Mouse (Mus musculus): ENCODE measurements around the gene Cabp1. TPM values are rescaled to one million over a fixed set of nuclear protein-coding genes. Genes with fewer than 3 reads are reported as not detected.

Cabp1 gene
- total RNA-seq (2014; fragmentation: Nextera tagmentation) = not detected in 2 replicates
- 0.06 and 0.27 TPM in 2 replicates for total RNA-seq (2017)
- polyA plus RNA-seq (2012) = not detected in 2 replicates

- peaks cover 51% of the 10 kb centered on the region for H3K27me3 ChIP-seq (ENCODE audit: insufficient read depth, low read length)
- ATAC-seq (ENCODE audit: extremely low read depth, insufficient number of reproducible peaks, low FRiP score, poor library complexity, severe bottlenecking) = no peak
These were observed at the start of gene Cabp1 for GRCm38 (mm10) chr5:115193669-115194625. TSS of gene Cabp1 (minus strand) at chr5:115194381.

GRCm38 (mm10) chr5:115240191-115240590 lies 46.0 kb upstream of the Cabp1 start:
- Histone ChIP-seq H3K4me3 (ENCODE audit: low read depth, low read length) (no peak overlapping the region), H3K27me3 (ENCODE audit: insufficient read depth, low read length) (peaks cover 7% of the 10 kb centered on the region), H3K36me3 (replicated peaks) (peaks cover 59% of the 10 kb centered on the region), H3K9me3 (replicated peaks) (0 out of 2 replicates have a peak, but pooled peaks cover under 1% of the 10 kb centered on the region), H3K4me1 (ENCODE audit: insufficient read depth, low read depth, low read length) (peaks cover 27% of the 10 kb centered on the region)
- TF ChIP-seq GATA1 (IDR thresholded peaks at IDR 0.05; ENCODE audit: borderline replicate concordance, low read length) (no peak), CTCF (IDR thresholded peaks at IDR 0.05; ENCODE audit: low read depth, low read length) (no peak), POLR2AphosphoS5 (IDR thresholded peaks at IDR 0.05; ENCODE audit: insufficient replicate concordance, low read depth, low read length) (no peak), TAL1 (conservative IDR thresholded peaks at IDR 0.05; ENCODE audit: low read depth, low read length) (no peak), GATA2 (IDR thresholded peaks at IDR 0.05; ENCODE audit: borderline replicate concordance, low read depth, low read length) (no peak)
- DNase-seq (ENCODE audit: low spot score) (no peak), ATAC-seq (ENCODE audit: extremely low read depth, insufficient number of reproducible peaks, low FRiP score, poor library complexity, severe bottlenecking) (no peak)

More at GRCm38 (mm10) chr5:115193669-115194625, at the start of gene Cabp1:
- H3K9me3 ChIP-seq (replicated peaks) = peaks cover 9% of the 10 kb centered on the region
- H3K4me3 ChIP-seq (ENCODE audit: low read depth, low read length) = 0 out of 2 replicates have a peak within 1 kb of the TSS, but pooled peaks have one; percentile 7
- no peaks in the 10 kb centered on the region for H3K4me1 ChIP-seq (ENCODE audit: insufficient read depth, low read depth, low read length)
- DNase-seq (ENCODE audit: low spot score) = no peak
- no peaks in the 10 kb centered on the region for H3K36me3 ChIP-seq (replicated peaks)
- TF ChIP-seq GATA2 (IDR thresholded peaks at IDR 0.05; ENCODE audit: borderline replicate concordance, low read depth, low read length) (no peak), POLR2AphosphoS5 (IDR thresholded peaks at IDR 0.05; ENCODE audit: insufficient replicate concordance, low read depth, low read length) (no peak), TAL1 (conservative IDR thresholded peaks at IDR 0.05; ENCODE audit: low read depth, low read length) (no peak), GATA1 (IDR thresholded peaks at IDR 0.05; ENCODE audit: borderline replicate concordance, low read length) (no peak), CTCF (IDR thresholded peaks at IDR 0.05; ENCODE audit: low read depth, low read length) (no peak)

GRCm38 (mm10) chr5:115238729-115239195 lies 44.6 kb upstream of the Cabp1 start:
- Histone ChIP-seq H3K4me3 (ENCODE audit: low read depth, low read length) (peak overlapping the region; percentile 98; the same call in 1 of the 2 replicates), H3K27me3 (ENCODE audit: insufficient read depth, low read length) (peaks cover 16% of the 10 kb centered on the region), H3K36me3 (replicated peaks) (peaks cover 45% of the 10 kb centered on the region), H3K4me1 (ENCODE audit: insufficient read depth, low read depth, low read length) (peaks cover 28% of the 10 kb centered on the region), H3K9me3 (replicated peaks) (0 out of 2 replicates have a peak, but pooled peaks cover 3% of the 10 kb centered on the region)
- TF ChIP-seq GATA1 (IDR thresholded peaks at IDR 0.05; ENCODE audit: borderline replicate concordance, low read length) (no peak), TAL1 (conservative IDR thresholded peaks at IDR 0.05; ENCODE audit: low read depth, low read length) (no peak), CTCF (IDR thresholded peaks at IDR 0.05; ENCODE audit: low read depth, low read length) (no peak), GATA2 (IDR thresholded peaks at IDR 0.05; ENCODE audit: borderline replicate concordance, low read depth, low read length) (no peak), POLR2AphosphoS5 (IDR thresholded peaks at IDR 0.05; ENCODE audit: insufficient replicate concordance, low read depth, low read length) (no peak)
- no peak for DNase-seq (ENCODE audit: low spot score)
- ATAC-seq (ENCODE audit: extremely low read depth, insufficient number of reproducible peaks, low FRiP score, poor library complexity, severe bottlenecking) = no peak

GRCm38 (mm10) chr5:115237803-115238728 lies 43.9 kb upstream of the Cabp1 start:
- DNase-seq (ENCODE audit: low spot score) (peak; percentile 82), ATAC-seq (ENCODE audit: extremely low read depth, insufficient number of reproducible peaks, low FRiP score, poor library complexity, severe bottlenecking) (peak; percentile 76)
- Histone ChIP-seq H3K4me1 (ENCODE audit: insufficient read depth, low read depth, low read length) (peaks cover 28% of the 10 kb centered on the region), H3K4me3 (ENCODE audit: low read depth, low read length) (peak overlapping the region; percentile 98), H3K36me3 (replicated peaks) (peaks cover 38% of the 10 kb centered on the region), H3K9me3 (replicated peaks) (0 out of 2 replicates have a peak, but pooled peaks cover 3% of the 10 kb centered on the region), H3K27me3 (ENCODE audit: insufficient read depth, low read length) (peaks cover 16% of the 10 kb centered on the region)
- no peak for TF ChIP-seq GATA2 (IDR thresholded peaks at IDR 0.05; ENCODE audit: borderline replicate concordance, low read depth, low read length)
- TF ChIP-seq POLR2AphosphoS5 (IDR thresholded peaks at IDR 0.05; ENCODE audit: insufficient replicate concordance, low read depth, low read length) = no peak
- TF ChIP-seq GATA1 (IDR thresholded peaks at IDR 0.05; ENCODE audit: borderline replicate concordance, low read length) = no peak
- no peak for TF ChIP-seq TAL1 (conservative IDR thresholded peaks at IDR 0.05; ENCODE audit: low read depth, low read length)
- no peak for TF ChIP-seq CTCF (IDR thresholded peaks at IDR 0.05; ENCODE audit: low read depth, low read length)

GRCm38 (mm10) chr5:115235786-115236263 lies 41.6 kb upstream of the Cabp1 start, which contains the start of gene Pop5:
TSS of gene Pop5 (plus strand) at chr5:115235836.
- DNase-seq (ENCODE audit: low spot score) = peak; percentile 51
- Histone ChIP-seq H3K4me3 (ENCODE audit: low read depth, low read length) (peak within 1 kb of the TSS; percentile 47; the same call in 1 of the 2 replicates), H3K27me3 (ENCODE audit: insufficient read depth, low read length) (peaks cover 30% of the 10 kb centered on the region), H3K36me3 (replicated peaks) (peaks cover 15% of the 10 kb centered on the region), H3K9me3 (replicated peaks) (0 out of 2 replicates have a peak, but pooled peaks cover 3% of the 10 kb centered on the region), H3K4me1 (ENCODE audit: insufficient read depth, low read depth, low read length) (peaks cover 37% of the 10 kb centered on the region)
- no peak for TF ChIP-seq GATA1 (IDR thresholded peaks at IDR 0.05; ENCODE audit: borderline replicate concordance, low read length)
- TF ChIP-seq POLR2AphosphoS5 (IDR thresholded peaks at IDR 0.05; ENCODE audit: insufficient replicate concordance, low read depth, low read length) = no peak
- TF ChIP-seq CTCF (IDR thresholded peaks at IDR 0.05; ENCODE audit: low read depth, low read length) = peak; percentile 73; the same call in 1 of the 2 replicates
- ATAC-seq (ENCODE audit: extremely low read depth, insufficient number of reproducible peaks, low FRiP score, poor library complexity, severe bottlenecking) = peak; percentile 54; the same call in 1 of the 2 replicates
